Mouse (Mus musculus): ENCODE results near the gene Olfr1136. TPM values are rescaled to one million over a fixed set of nuclear protein-coding genes. Genes with fewer than 3 reads are reported as not detected.

The Olfr1136 gene
- not detected in 2 replicates for polyA plus RNA-seq (2012)

DNA sequence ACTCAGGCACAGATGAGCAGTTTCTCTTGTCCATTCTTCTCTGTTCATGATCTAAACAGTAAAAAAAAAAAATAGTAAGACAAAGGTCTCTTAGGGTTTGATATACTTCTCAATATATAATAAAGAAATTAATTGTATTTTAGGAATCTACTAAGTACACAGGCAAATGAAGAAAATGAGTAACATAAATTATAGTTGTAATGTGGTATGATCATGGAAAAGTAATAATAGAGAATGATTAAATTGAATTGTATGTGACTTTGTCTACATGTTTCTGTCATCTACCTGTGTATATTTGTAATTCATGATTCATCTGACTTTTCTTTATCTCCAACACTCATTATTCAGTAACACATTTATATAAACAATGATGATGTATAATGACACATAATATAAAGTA is at the start of gene Olfr1136:
Gene Olfr1136, minus strand, starts transcription at position 101 of the 400 bp plus-strand sequence.
- Histone ChIP-seq H3K4me1 (ENCODE audit: control insufficient read depth) (no peaks in the 10 kb centered on the region), H3K27me3 (ENCODE audit: control insufficient read depth) (no peaks in the 10 kb centered on the region), H3K9me3 (ENCODE audit: control insufficient read depth, low read length) (no peaks in the 10 kb centered on the region), H3K4me3 (replicated peaks) (no peak within 1 kb of the TSS), H3K36me3 (ENCODE audit: control insufficient read depth) (no peaks in the 10 kb centered on the region)
- no peak for TF ChIP-seq GATA1 (IDR thresholded peaks at IDR 0.05; ENCODE audit: low read length)
- TF ChIP-seq TAL1 (IDR thresholded peaks at IDR 0.05; ENCODE audit: low read length): no peak

DNA sequence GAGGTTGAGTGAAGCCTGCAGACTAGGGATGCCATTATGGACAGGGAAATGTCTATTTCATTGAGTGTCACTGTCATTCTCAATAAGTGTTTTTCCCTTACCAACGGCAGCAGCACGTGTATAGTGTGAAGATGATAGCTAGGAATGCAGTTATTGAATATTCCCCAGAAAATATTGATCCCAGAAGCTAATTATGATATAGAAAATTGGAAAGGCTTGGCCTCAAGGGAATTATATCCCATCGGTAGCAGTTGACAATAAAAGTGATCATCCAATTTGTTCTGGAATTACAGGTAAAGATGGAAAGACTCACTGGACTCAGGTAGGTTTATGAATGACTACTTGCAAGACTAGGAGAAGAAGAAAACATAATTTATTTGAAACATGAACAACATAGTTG is 49.7 kb upstream of the Olfr1136 start, which contains the start of gene Olfr1140:
Gene Olfr1140, plus strand, starts transcription at position 301 of the 400 bp plus-strand sequence.
- Histone ChIP-seq H3K4me1 (ENCODE audit: control insufficient read depth) (no peaks in the 10 kb centered on the region), H3K36me3 (ENCODE audit: control insufficient read depth) (no peaks in the 10 kb centered on the region), H3K27me3 (ENCODE audit: control insufficient read depth) (no peaks in the 10 kb centered on the region), H3K9me3 (ENCODE audit: control insufficient read depth, low read length) (no peaks in the 10 kb centered on the region), H3K4me3 (replicated peaks) (no peak within 1 kb of the TSS)
- TF ChIP-seq TAL1 (IDR thresholded peaks at IDR 0.05; ENCODE audit: low read length) (no peak), GATA1 (IDR thresholded peaks at IDR 0.05; ENCODE audit: low read length) (no peak)

DNA sequence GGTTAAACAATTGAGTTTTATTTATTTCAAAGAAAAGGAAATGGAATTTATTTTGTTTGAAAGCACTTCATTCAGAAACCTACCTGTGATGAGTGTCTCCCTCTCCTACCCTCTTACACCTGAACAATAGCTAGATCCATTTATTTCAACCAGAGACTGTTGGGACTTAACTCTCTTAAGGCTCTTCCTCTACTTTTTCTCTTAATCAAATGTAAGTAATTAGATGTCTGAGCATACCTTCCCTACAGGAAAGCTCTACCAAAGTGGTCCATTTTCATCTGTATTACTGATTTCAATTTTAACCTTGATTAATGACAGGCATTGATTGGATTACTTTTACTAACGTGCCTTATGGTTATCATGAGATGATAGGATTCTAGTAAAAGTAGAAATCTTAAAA is 46.1 kb upstream of the Olfr1136 start, which contains the start of gene Olfr1138:
Gene Olfr1138, minus strand, starts transcription at position 101 of the 400 bp plus-strand sequence.
- Histone ChIP-seq H3K9me3 (ENCODE audit: control insufficient read depth, low read length) (no peaks in the 10 kb centered on the region), H3K4me3 (replicated peaks) (no peak within 1 kb of the TSS)
- no peak for TF ChIP-seq GATA1 (IDR thresholded peaks at IDR 0.05; ENCODE audit: low read length)
- no peak for TF ChIP-seq TAL1 (IDR thresholded peaks at IDR 0.05; ENCODE audit: low read length)

DNA sequence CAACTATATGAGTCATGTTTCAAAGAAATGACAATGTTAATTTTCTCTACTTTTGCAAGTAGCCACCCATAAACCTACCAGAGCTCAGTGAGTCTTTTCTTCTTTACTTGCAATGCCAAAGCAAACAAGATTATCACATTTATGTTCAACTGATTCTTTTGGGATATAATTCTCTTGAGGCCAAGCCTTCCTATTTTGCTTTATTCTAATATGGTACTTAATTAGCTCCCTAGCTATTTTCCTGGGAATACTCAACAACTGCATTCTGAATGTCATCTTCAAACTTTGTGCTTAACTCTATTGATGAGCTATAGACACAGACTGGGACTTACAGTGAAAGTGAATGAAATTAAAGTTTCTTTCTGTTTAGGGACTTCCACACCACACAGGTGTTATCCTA is 19.3 kb upstream of the Olfr1136 start, which contains the start of gene Olfr1137:
Gene Olfr1137, minus strand, starts transcription at position 101 of the 400 bp plus-strand sequence.
- H3K4me1 ChIP-seq (ENCODE audit: control insufficient read depth): no peaks in the 10 kb centered on the region
- H3K36me3 ChIP-seq (ENCODE audit: control insufficient read depth): no peaks in the 10 kb centered on the region
- TF ChIP-seq TAL1 (IDR thresholded peaks at IDR 0.05; ENCODE audit: low read length) (no peak), GATA1 (IDR thresholded peaks at IDR 0.05; ENCODE audit: low read length) (no peak)
- H3K27me3 ChIP-seq (ENCODE audit: control insufficient read depth): no peaks in the 10 kb centered on the region
- H3K4me3 ChIP-seq (replicated peaks): no peak within 1 kb of the TSS
- no peaks in the 10 kb centered on the region; the same call in 1 of the 2 replicates for H3K9me3 ChIP-seq (ENCODE audit: control insufficient read depth, low read length)

More for the DNA sequence above, 46.1 kb upstream of the Olfr1136 start, which contains the start of gene Olfr1138:
- Histone ChIP-seq H3K4me1 (ENCODE audit: control insufficient read depth) (no peaks in the 10 kb centered on the region), H3K27me3 (ENCODE audit: control insufficient read depth) (no peaks in the 10 kb centered on the region), H3K36me3 (ENCODE audit: control insufficient read depth) (no peaks in the 10 kb centered on the region)

DNA sequence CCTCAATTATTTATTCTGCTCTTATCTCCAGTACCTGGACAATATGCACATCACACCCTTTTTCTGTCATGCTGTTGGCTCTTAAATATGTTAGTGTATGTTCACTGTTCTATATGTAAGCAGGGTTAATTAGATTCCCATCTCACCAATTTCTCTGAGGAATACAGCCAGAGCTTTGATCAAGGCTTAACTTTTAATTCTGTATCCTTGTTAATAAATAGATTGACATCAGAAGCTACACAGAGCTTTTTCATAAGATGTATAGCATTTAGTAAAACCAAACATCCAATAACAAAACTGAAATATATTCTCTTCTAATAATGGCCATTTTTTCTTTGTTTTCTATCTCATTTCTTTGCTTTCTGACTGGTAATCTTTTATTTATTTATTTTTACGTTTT is 20.2 kb downstream of the Olfr1136 start, which contains the start of gene Olfr1135:
Gene Olfr1135, minus strand, starts transcription at position 101 of the 400 bp plus-strand sequence.
- no peak for TF ChIP-seq TAL1 (IDR thresholded peaks at IDR 0.05; ENCODE audit: low read length)
- no peak for TF ChIP-seq GATA1 (IDR thresholded peaks at IDR 0.05; ENCODE audit: low read length)
- no peaks in the 10 kb centered on the region for H3K36me3 ChIP-seq (ENCODE audit: control insufficient read depth)
- H3K4me3 ChIP-seq (replicated peaks): no peak within 1 kb of the TSS
- no peaks in the 10 kb centered on the region for H3K4me1 ChIP-seq (ENCODE audit: control insufficient read depth)
- no peaks in the 10 kb centered on the region for H3K9me3 ChIP-seq (ENCODE audit: control insufficient read depth, low read length)
- H3K27me3 ChIP-seq (ENCODE audit: control insufficient read depth): no peaks in the 10 kb centered on the region

DNA sequence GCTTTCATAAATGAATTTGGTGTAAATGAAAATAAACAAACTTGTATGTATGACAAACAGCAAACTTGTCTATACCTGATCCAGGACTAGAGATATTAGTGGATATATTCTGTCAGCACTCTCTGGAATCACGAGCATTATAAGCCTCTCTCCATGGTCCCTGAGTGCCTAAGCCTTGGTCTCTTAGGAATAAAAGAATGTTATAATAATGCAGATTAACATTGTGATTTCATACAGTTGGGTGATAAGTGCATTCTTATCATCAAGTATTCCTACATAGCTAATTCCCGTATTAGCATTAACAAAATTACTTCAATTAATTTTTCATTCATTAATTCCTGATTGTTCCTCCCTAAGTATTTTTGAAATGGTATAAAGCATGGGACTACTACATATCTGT is 35.4 kb downstream of the Olfr1136 start, which contains the start of gene Olfr1134:
Gene Olfr1134, minus strand, starts transcription at position 101 of the 400 bp plus-strand sequence.
- Histone ChIP-seq H3K36me3 (ENCODE audit: control insufficient read depth) (no peaks in the 10 kb centered on the region), H3K4me3 (replicated peaks) (no peak within 1 kb of the TSS), H3K9me3 (ENCODE audit: control insufficient read depth, low read length) (peaks cover 6% of the 10 kb centered on the region), H3K27me3 (ENCODE audit: control insufficient read depth) (no peaks in the 10 kb centered on the region), H3K4me1 (ENCODE audit: control insufficient read depth) (no peaks in the 10 kb centered on the region)
- TF ChIP-seq TAL1 (IDR thresholded peaks at IDR 0.05; ENCODE audit: low read length) (no peak), GATA1 (IDR thresholded peaks at IDR 0.05; ENCODE audit: low read length) (no peak)

DNA sequence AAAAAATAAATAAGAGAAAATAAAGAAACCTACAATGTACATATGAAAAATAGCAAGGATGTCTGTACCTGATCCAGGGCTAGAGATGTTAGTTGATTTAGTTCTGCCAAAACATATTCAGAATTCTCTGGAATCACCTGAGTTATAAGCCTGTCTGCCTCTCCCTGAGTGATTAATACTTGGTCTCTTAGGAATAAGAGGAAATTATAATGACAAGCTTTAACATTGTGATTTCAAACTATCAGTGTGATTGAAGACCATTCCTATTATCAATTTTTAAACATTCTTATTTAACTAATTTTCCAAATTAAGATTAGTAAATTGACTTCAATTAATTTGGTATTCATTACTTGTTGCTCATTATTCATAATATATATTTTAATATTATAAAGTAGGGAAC is 46.5 kb downstream of the Olfr1136 start, which contains the start of gene Olfr1133:
Gene Olfr1133, minus strand, starts transcription at position 101 of the 400 bp plus-strand sequence.
- Histone ChIP-seq H3K4me3 (replicated peaks) (no peak within 1 kb of the TSS), H3K9me3 (ENCODE audit: control insufficient read depth, low read length) (no peaks in the 10 kb centered on the region), H3K27me3 (ENCODE audit: control insufficient read depth) (no peaks in the 10 kb centered on the region), H3K36me3 (ENCODE audit: control insufficient read depth) (no peaks in the 10 kb centered on the region), H3K4me1 (ENCODE audit: control insufficient read depth) (no peaks in the 10 kb centered on the region)
- no peak for TF ChIP-seq TAL1 (IDR thresholded peaks at IDR 0.05; ENCODE audit: low read length)
- no peak for TF ChIP-seq GATA1 (IDR thresholded peaks at IDR 0.05; ENCODE audit: low read length)

Other genes with a start within 250 kb of the Olfr1136 start
- gene Olfr1126, start 240.0 kb downstream of the Olfr1136 start, polyA plus RNA-seq (2012): not detected in 2 replicates
- 0.03 TPM in 1 of 2 replicates, not detected in the other for gene Pramel7, start 196.9 kb downstream of the Olfr1136 start, polyA plus RNA-seq (2012)
- gene Pramel6, start 187.4 kb downstream of the Olfr1136 start, polyA plus RNA-seq (2012): not detected in 2 replicates
- not detected in 2 replicates for gene Olfr153, start 162.2 kb downstream of the Olfr1136 start, polyA plus RNA-seq (2012)
- gene Olfr1128, start 148.4 kb downstream of the Olfr1136 start, polyA plus RNA-seq (2012): 0.09 TPM in 1 of 2 replicates, not detected in the other
- not detected in 2 replicates for gene Olfr1129, start 120.0 kb downstream of the Olfr1136 start, polyA plus RNA-seq (2012)
- not detected in 2 replicates for gene Olfr1130, start 87.7 kb downstream of the Olfr1136 start, polyA plus RNA-seq (2012)
- not detected in 2 replicates for gene Olfr1131, start 66.8 kb downstream of the Olfr1136 start, polyA plus RNA-seq (2012)
- gene Olfr1132, start 56.4 kb downstream of the Olfr1136 start, polyA plus RNA-seq (2012): not detected in 2 replicates
- not detected in 2 replicates for gene Olfr1133, start 46.6 kb downstream of the Olfr1136 start, polyA plus RNA-seq (2012)
- not detected in 2 replicates for gene Olfr1134, start 35.5 kb downstream of the Olfr1136 start, polyA plus RNA-seq (2012)
- not detected in 2 replicates for gene Olfr1135, start 20.3 kb downstream of the Olfr1136 start, polyA plus RNA-seq (2012)
- gene Olfr1137, start 19.2 kb upstream of the Olfr1136 start, polyA plus RNA-seq (2012): not detected in 2 replicates
- not detected in 2 replicates for gene Olfr1138, start 46.0 kb upstream of the Olfr1136 start, polyA plus RNA-seq (2012)
- not detected in 2 replicates for gene Olfr1140, start 49.8 kb upstream of the Olfr1136 start, polyA plus RNA-seq (2012)
- not detected in 2 replicates for gene Olfr1141, start 60.0 kb upstream of the Olfr1136 start, polyA plus RNA-seq (2012)
- not detected in 2 replicates for gene Olfr152, start 85.5 kb upstream of the Olfr1136 start, polyA plus RNA-seq (2012)
- not detected in 2 replicates for gene Olfr1143, start 106.6 kb upstream of the Olfr1136 start, polyA plus RNA-seq (2012)
- not detected in 2 replicates for gene Olfr1145, start 115.9 kb upstream of the Olfr1136 start, polyA plus RNA-seq (2012)
- gene Olfr1148, start 136.6 kb upstream of the Olfr1136 start, polyA plus RNA-seq (2012): not detected in 2 replicates
- gene Olfr1150-ps1, start 150.0 kb upstream of the Olfr1136 start, polyA plus RNA-seq (2012): not detected in 2 replicates
- gene Olfr1151, start 161.9 kb upstream of the Olfr1136 start, polyA plus RNA-seq (2012): 0.02 TPM in 1 of 2 replicates, not detected in the other
- not detected in 2 replicates for gene Olfr1152, start 172.5 kb upstream of the Olfr1136 start, polyA plus RNA-seq (2012)
- gene Olfr1153, start 201.0 kb upstream of the Olfr1136 start, polyA plus RNA-seq (2012): not detected in 2 replicates
- 0.06 TPM in 1 of 2 replicates, not detected in the other for gene Olfr1154, start 211.2 kb upstream of the Olfr1136 start, polyA plus RNA-seq (2012)